8 mouse cellular contexts compared by ENCODE assay signal in the genomic region with DNA sequence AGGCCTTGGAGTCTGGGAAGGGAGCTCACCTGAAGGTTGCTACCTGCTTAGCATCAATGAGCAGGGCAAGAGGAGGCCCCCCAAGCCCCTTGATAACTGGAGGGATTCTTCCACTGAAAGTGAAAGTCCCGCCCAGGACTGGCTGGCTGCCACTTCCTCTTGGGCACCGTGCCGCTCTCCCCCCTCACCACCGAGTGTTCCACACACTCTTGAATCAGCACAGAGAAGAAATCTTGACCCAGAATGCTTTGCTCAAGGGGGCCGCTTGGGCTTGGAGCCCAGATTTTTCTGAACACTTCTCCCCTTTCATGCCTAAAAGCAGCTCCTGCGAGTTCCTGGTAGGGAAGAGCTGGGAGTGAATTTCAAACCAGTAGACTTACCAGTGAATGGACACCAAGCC.
DNase-seq lines count a peak whose midpoint lies in the region; ATAC-seq and TF ChIP-seq lines count a peak whose summit lies in the region.

No protein-coding gene starts in this region.

- peak overlapping the region; percentile 67 for H3K27ac ChIP-seq in limb, embryonic 12.5 days
- no peak overlapping the region for H3K27ac ChIP-seq in limb, embryonic 10.5 days
- no peak overlapping the region; the same call in 1 of the 2 replicates for H3K27ac ChIP-seq in heart, adult 2 months
- peak overlapping the region; percentile 86 for H3K27ac ChIP-seq in kidney, embryonic 16.5 days (ENCODE audit: low read length)
- no peak overlapping the region for H3K27ac ChIP-seq in liver, embryonic 12.5 days
- peak overlapping the region; percentile 80 for H3K27ac ChIP-seq in neural tube, embryonic 15.5 days (replicated peaks)

- intact Hi-C loops in heart, adult 2 months (cut with DNase I): loop anchor here (10.0 kb wide), 1 partner anchor 115 kb away; the partner anchor contains the start of gene Plxnc1

- no peaks in the 10 kb centered on the region for H3K27me3 ChIP-seq in limb, embryonic 12.5 days
- H3K27me3 ChIP-seq in limb, embryonic 10.5 days (ENCODE audit: low read depth, poor library complexity, severe bottlenecking): peaks cover 11% of the 10 kb centered on the region
- no peaks in the 10 kb centered on the region for H3K27me3 ChIP-seq in heart, adult 2 months (ENCODE audit: control insufficient read depth, insufficient read depth, low read length)
- no peaks in the 10 kb centered on the region for H3K27me3 ChIP-seq in kidney, embryonic 16.5 days (ENCODE audit: insufficient read depth, low read length)
- H3K27me3 ChIP-seq in liver, embryonic 12.5 days (replicated peaks): no peaks in the 10 kb centered on the region
- H3K27me3 ChIP-seq in neural tube, embryonic 15.5 days (replicated peaks): no peaks in the 10 kb centered on the region

- H3K4me3 ChIP-seq in limb, embryonic 12.5 days (replicated peaks): no peak overlapping the region
- H3K4me3 ChIP-seq in limb, embryonic 10.5 days: no peak overlapping the region
- H3K4me3 ChIP-seq in heart, adult 2 months: peak overlapping the region; percentile 33
- no peak overlapping the region for H3K4me3 ChIP-seq in kidney, embryonic 16.5 days (ENCODE audit: low read length)
- no peak overlapping the region for H3K4me3 ChIP-seq in liver, embryonic 12.5 days
- no peak overlapping the region for H3K4me3 ChIP-seq in neural tube, embryonic 15.5 days (replicated peaks)

- WGBS in limb, embryonic 12.5 days: 77% methylated on average over 6 of the region's 6 CpGs
- WGBS in limb, embryonic 10.5 days: 87% methylated on average over 6 of the region's 6 CpGs
- WGBS in heart, adult 2 months: 3% methylated on average over 6 of the region's 6 CpGs
- 36% methylated on average over 6 of the region's 6 CpGs for WGBS in kidney, embryonic 16.5 days
- 46% methylated on average over 6 of the region's 6 CpGs for WGBS in liver, embryonic 12.5 days (ENCODE audit: insufficient replicate concordance)
- 63% methylated on average over 6 of the region's 6 CpGs for WGBS in neural tube, embryonic 15.5 days

- no peak for TF ChIP-seq CTCF in heart, adult 2 months (IDR thresholded peaks at IDR 0.05)

- no peaks in the 10 kb centered on the region for H3K9me3 ChIP-seq in limb, embryonic 12.5 days
- H3K9me3 ChIP-seq in limb, embryonic 10.5 days (replicated peaks): no peaks in the 10 kb centered on the region
- H3K9me3 ChIP-seq in kidney, embryonic 16.5 days (ENCODE audit: low read length): no peaks in the 10 kb centered on the region
- H3K9me3 ChIP-seq in liver, embryonic 12.5 days (replicated peaks): no peaks in the 10 kb centered on the region
- H3K9me3 ChIP-seq in neural tube, embryonic 15.5 days (replicated peaks): no peaks in the 10 kb centered on the region

- no peak for TF ChIP-seq EP300 in heart, adult 2 months (IDR thresholded peaks at IDR 0.05; ENCODE audit: insufficient read depth, low read depth, low read length)

- ATAC-seq in limb, embryonic 12.5 days (ENCODE audit: insufficient number of reproducible peaks, insufficient read depth, low FRiP score, low TSS enrichment, low read depth): peak; percentile 60; the same call in 1 of the 2 replicates
- peak; percentile 71 for ATAC-seq in kidney, embryonic 16.5 days (ENCODE audit: low FRiP score, low TSS enrichment)
- ATAC-seq in liver, embryonic 12.5 days: no peak
- peak; percentile 81; the same call in 1 of the 2 replicates for ATAC-seq in neural tube, embryonic 15.5 days (ENCODE audit: low FRiP score)

- no peaks in the 10 kb centered on the region for H3K36me3 ChIP-seq in limb, embryonic 12.5 days
- H3K36me3 ChIP-seq in limb, embryonic 10.5 days: no peaks in the 10 kb centered on the region
- no peaks in the 10 kb centered on the region for H3K36me3 ChIP-seq in heart, adult 2 months (ENCODE audit: control insufficient read depth, insufficient read depth, low read length)
- H3K36me3 ChIP-seq in kidney, embryonic 16.5 days (ENCODE audit: insufficient read depth, low read length): no peaks in the 10 kb centered on the region
- H3K36me3 ChIP-seq in liver, embryonic 12.5 days: peaks cover 31% of the 10 kb centered on the region
- peaks cover 19% of the 10 kb centered on the region for H3K36me3 ChIP-seq in neural tube, embryonic 15.5 days

- no peak for DNase-seq in limb, embryonic 10.5 days (ENCODE audit: low spot score)
- peak; percentile 89 to 95 for DNase-seq in cerebellum, postnatal 14 days
- peak; percentile 86 to 87 for DNase-seq in heart, adult 2 months
- peak; percentile 51 to 72 for DNase-seq in thymus, adult 18-20 months

- H3K79me2 ChIP-seq in heart, adult 2 months (replicated peaks; ENCODE audit: control insufficient read depth, insufficient read depth, low read length): no peaks in the 10 kb centered on the region

- H3K9ac ChIP-seq in limb, embryonic 12.5 days (replicated peaks): no peak overlapping the region
- H3K9ac ChIP-seq in heart, adult 2 months (ENCODE audit: low read depth, low read length): no peak overlapping the region
- H3K9ac ChIP-seq in kidney, embryonic 16.5 days (replicated peaks; ENCODE audit: low read length): no peak overlapping the region
- no peak overlapping the region for H3K9ac ChIP-seq in liver, embryonic 12.5 days
- 0 out of 2 replicates have a peak overlapping the region, but pooled peaks have one; percentile 20 for H3K9ac ChIP-seq in neural tube, embryonic 15.5 days (replicated peaks)

- H3K4me1 ChIP-seq in limb, embryonic 12.5 days (replicated peaks): peaks cover 30% of the 10 kb centered on the region
- H3K4me1 ChIP-seq in limb, embryonic 10.5 days: peaks cover 20% of the 10 kb centered on the region
- no peaks in the 10 kb centered on the region for H3K4me1 ChIP-seq in heart, adult 2 months (ENCODE audit: control insufficient read depth, insufficient read depth, low read length)
- peaks cover 30% of the 10 kb centered on the region for H3K4me1 ChIP-seq in kidney, embryonic 16.5 days (ENCODE audit: insufficient read depth, low read length)
- peaks cover 18% of the 10 kb centered on the region for H3K4me1 ChIP-seq in liver, embryonic 12.5 days
- peaks cover 18% of the 10 kb centered on the region for H3K4me1 ChIP-seq in neural tube, embryonic 15.5 days

- TF ChIP-seq POLR2A in heart, adult 2 months (IDR thresholded peaks at IDR 0.05; ENCODE audit: insufficient read depth, low read depth, low read length): no peak

- no peak overlapping the region for H3K4me2 ChIP-seq in limb, embryonic 12.5 days
- H3K4me2 ChIP-seq in kidney, embryonic 16.5 days (replicated peaks; ENCODE audit: low read depth, low read length): peak overlapping the region; percentile 22
- peak overlapping the region; percentile 30 for H3K4me2 ChIP-seq in liver, embryonic 12.5 days
- peak overlapping the region; percentile 9; the same call in 1 of the 2 replicates for H3K4me2 ChIP-seq in neural tube, embryonic 15.5 days

Comparison
In these comparisons a context has a peak if more than half of its experiments do, and no peak if none do; other contexts are left out.
1. H3K27ac ChIP-seq: peak in limb, embryonic 12.5 days (single experiment), kidney, embryonic 16.5 days (single experiment) and neural tube, embryonic 15.5 days (single experiment); none in limb, embryonic 10.5 days (single experiment), heart, adult 2 months (single experiment) and liver, embryonic 12.5 days (single experiment).